Mouse (Mus musculus): Measurements from ENCODE around the gene Ccdc124. TPM values are rescaled to one million over a fixed set of nuclear protein-coding genes. Genes with fewer than 3 reads are reported as not detected.

Ccdc124 gene
- 116 and 130 TPM in 2 replicates for polyA plus RNA-seq (2012; ENCODE audit: low replicate concordance)

GRCm38 (mm10) chr8:70873364-70873985 lies at the start of gene Ccdc124:
Ccdc124 (minus strand) TSS chr8:70873935.

GRCm38 (mm10) chr8:70905831-70906736 lies 32.3 kb upstream of the Ccdc124 start, which contains the start of gene Map1s:
Map1s (plus strand) TSS chr8:70905932.

DNA sequence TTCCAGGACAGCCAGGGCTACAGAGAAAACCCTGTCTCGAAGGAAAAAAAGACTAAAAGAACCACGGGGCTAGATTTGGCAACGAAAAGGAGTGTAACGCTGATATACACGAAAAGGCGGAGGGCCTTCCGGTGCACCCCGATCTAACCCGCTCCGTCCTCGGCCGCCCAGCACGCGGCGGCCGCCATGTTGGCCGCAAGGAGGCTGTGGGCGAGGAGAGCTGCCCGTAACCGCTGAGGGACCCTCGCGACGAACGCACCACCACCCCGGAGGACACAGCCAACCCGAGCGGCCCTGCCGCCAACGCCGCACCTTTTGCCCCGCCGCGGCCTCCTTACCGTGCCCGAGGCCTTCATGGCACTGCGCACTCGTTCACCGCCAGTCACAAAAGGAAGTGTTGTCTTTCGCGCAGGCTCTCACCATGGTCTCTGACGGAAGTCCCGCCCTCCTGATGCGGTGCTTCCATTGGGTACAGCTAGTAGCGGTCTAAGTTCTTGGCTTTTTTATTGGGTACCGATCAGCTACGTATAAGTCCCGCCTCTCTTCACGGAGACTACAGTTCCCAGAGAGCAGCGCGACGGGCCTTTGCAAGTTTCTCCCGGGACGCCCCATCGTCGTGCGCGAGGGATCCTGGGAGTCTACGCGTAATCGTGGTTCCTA lies 23.4 kb upstream of the Ccdc124 start, which contains the start of gene Rpl18a:
Rpl18a (minus strand) TSS at position 392 of the 660 bp plus-strand sequence.

DNA sequence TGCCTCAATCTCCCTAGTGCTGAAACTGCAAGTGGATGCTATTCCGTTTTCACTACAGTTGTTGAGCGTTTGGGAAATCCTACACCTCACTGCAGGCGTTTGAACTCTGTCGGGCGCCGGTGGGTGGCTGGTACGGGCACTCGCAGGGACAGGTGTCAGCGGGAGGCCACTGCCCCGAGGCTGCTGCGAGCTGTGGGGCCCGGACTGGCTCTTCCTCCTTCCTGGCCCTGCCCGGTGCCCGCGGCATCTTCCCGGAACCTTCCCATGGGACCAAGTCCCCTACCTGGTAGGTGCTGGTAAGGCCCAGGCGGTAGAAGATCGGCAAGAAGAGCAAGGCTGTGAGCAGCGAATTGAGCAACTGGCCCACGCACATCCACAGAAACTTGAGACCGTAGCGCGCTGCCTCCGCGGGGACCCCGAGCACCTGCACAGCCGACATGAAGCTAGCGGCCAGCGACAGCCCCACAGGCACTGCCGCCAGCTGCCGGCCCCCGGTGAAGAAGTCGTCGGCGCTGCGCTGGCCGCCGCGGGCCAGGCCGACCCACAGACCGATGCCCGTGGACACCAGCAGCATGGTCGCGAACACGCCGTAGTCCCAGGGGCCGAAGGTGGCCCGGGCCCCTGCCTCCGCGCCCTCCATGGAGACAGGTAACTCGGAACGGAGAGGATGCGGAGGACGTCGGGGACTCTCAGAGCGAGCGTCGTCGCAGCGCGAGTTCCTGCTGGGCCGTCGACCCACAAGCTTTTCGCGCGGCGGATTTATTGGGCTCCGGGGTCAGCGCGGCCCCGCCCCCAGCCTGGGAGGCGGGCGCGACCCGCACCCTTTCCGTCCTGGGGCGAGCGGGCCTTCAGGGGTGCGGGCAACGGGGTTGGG lies 18.5 kb upstream of the Ccdc124 start, which contains the start of gene Slc5a5:
Slc5a5 (minus strand) TSS at position 736 of the 874 bp plus-strand sequence.

DNA sequence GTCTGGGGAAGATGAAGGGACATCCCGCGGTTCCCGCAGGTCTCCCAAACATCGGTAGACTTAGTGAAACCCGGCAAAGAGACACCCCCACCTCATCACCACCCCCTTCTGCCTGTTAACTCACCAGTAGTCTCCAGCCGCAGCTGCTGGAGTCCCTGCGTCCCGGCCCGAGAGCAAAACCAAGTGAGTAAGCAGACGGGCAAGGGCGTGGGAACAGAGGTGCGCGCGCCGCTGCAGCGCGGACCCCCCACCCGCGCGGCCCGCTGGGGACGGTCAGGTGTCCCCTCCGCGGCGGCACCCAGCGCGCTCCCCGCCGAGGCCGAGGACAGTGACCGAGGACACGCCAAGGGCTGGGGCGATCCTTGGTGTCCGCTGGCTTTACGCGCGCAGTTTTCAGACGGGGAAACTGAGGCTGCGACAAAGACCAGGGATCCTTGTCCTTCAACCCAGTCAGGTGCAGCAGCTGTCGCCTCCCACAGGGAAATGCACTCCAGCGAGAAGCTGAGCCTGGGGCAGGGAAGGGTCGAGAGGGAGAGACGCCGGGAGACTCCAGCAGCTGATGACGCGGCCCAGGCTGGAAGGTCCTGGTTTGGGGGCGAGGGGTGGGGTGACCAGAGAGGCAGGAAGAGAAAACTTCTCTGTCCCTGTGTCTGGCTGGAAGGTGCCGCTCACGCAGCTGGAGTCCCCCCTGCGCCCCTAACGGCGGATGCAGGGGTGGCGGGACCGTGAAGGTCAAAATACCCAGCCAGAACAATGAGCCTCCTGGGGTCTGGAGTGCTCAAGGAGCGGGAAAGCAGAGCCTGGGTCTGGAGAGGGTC lies 10.7 kb downstream of the Ccdc124 start, which contains the start of gene Kcnn1:
Kcnn1 (minus strand) TSS at position 435 of the 818 bp plus-strand sequence.

DNA sequence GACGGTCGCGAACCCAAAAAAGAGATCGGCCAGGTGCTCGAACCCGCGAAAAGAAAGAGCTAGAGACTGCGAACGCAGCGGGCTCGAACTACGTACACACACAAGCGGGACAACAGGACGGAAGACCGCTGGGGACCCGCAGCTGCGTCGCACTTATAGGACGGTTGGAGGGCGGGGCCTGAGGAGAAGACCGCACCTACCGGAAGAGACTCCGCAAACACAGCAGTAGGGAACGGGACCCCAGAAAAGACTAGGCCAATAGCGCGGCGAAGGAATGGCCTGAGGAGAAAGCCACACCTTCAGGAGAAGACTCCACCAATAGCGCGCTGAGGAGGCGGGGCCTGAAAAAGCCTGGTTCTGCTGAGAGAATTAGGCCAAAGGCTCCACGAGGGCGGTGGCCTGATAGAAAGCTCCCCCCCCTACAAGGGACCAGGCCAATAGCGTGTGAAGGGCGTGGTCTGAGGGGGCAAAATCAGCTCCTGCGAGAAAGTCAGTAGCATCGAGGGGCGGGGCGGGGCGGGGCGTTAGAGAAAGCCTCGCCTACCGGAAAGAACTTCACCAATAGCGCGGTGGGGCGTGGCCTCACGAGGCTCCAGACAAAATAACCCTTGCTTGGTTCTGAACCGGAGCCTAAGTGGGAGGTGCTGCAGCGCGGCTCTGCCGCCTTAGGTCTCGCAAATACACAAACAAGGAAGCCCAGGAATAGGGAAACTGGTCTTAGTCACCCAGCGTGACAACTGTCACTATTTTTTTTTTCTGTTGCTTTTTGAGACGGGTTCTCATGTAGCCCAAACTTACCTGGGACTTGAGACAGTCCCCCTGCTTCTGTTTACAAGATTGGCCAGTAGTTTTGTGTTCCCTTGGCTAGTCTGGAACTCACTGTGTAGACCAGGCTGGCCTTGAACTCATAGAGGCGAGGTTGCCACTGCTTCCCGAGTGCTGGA lies 34.1 kb downstream of the Ccdc124 start, which contains the start of gene Arrdc2:
Arrdc2 (minus strand) TSS at position 313 of the 944 bp plus-strand sequence.

Other genes starting within 250 kb of the Ccdc124 start
- gene Gdf15, start 241.5 kb downstream of the Ccdc124 start, polyA plus RNA-seq (2012; ENCODE audit: low replicate concordance) = 0.58 and 1.2 TPM in 2 replicates
- 3.4 and 3.7 TPM in 2 replicates for gene Pgpep1, start 213.5 kb downstream of the Ccdc124 start, polyA plus RNA-seq (2012; ENCODE audit: low replicate concordance)
- gene Lsm4, start 200.7 kb downstream of the Ccdc124 start, polyA plus RNA-seq (2012; ENCODE audit: low replicate concordance) = 257 and 405 TPM in 2 replicates
- gene Jund, start 175.0 kb downstream of the Ccdc124 start, polyA plus RNA-seq (2012; ENCODE audit: low replicate concordance) = 801 and 2,923 TPM in 2 replicates
- 0.03 TPM in 1 of 2 replicates, not detected in the other for gene Iqcn, start 170.5 kb downstream of the Ccdc124 start, polyA plus RNA-seq (2012; ENCODE audit: low replicate concordance)
- gene Gm3336, start 155.4 kb downstream of the Ccdc124 start, polyA plus RNA-seq (2012; ENCODE audit: low replicate concordance) = 0.20 TPM in 1 of 2 replicates, not detected in the other
- gene Pde4c, start 150.2 kb downstream of the Ccdc124 start, polyA plus RNA-seq (2012; ENCODE audit: low replicate concordance) = 8.2 and 8.4 TPM in 2 replicates
- gene Rab3a, start 119.3 kb downstream of the Ccdc124 start, polyA plus RNA-seq (2012; ENCODE audit: low replicate concordance) = 23.3 and 50.9 TPM in 2 replicates
- gene Mpv17l2, start 113.0 kb downstream of the Ccdc124 start, polyA plus RNA-seq (2012; ENCODE audit: low replicate concordance) = 67.8 and 94.2 TPM in 2 replicates
- gene Pik3r2, start 97.2 kb downstream of the Ccdc124 start, polyA plus RNA-seq (2012; ENCODE audit: low replicate concordance) = 55.0 and 106 TPM in 2 replicates
- 424 and 1,050 TPM in 2 replicates for gene Mast3, start 68.9 kb downstream of the Ccdc124 start, polyA plus RNA-seq (2012; ENCODE audit: low replicate concordance)
- gene Il12rb1, start 65.5 kb downstream of the Ccdc124 start, polyA plus RNA-seq (2012; ENCODE audit: low replicate concordance) = 4.7 and 10.2 TPM in 2 replicates
- gene Arrdc2, start 34.2 kb downstream of the Ccdc124 start, polyA plus RNA-seq (2012; ENCODE audit: low replicate concordance) = 68.9 and 169 TPM in 2 replicates
- 0.33 and 0.61 TPM in 2 replicates for gene Kcnn1, start 10.7 kb downstream of the Ccdc124 start, polyA plus RNA-seq (2012; ENCODE audit: low replicate concordance)
- gene Slc5a5, start 18.8 kb upstream of the Ccdc124 start, polyA plus RNA-seq (2012; ENCODE audit: low replicate concordance) = 0.16 and 0.54 TPM in 2 replicates
- 1,142 and 8,485 TPM in 2 replicates for gene Rpl18a, start 23.5 kb upstream of the Ccdc124 start, polyA plus RNA-seq (2012; ENCODE audit: low replicate concordance)
- 86.1 and 126 TPM in 2 replicates for gene Map1s, start 32.0 kb upstream of the Ccdc124 start, polyA plus RNA-seq (2012; ENCODE audit: low replicate concordance)